Mouse (Mus musculus): ENCODE data around the gene Htatip2. TPM values are rescaled to one million over a fixed set of nuclear protein-coding genes. Genes with fewer than 3 reads are reported as not detected.

Htatip2 gene
- 1 to 10 TPM; 6.4 to 7.6 TPM for total RNA-seq (2021)

DNA sequence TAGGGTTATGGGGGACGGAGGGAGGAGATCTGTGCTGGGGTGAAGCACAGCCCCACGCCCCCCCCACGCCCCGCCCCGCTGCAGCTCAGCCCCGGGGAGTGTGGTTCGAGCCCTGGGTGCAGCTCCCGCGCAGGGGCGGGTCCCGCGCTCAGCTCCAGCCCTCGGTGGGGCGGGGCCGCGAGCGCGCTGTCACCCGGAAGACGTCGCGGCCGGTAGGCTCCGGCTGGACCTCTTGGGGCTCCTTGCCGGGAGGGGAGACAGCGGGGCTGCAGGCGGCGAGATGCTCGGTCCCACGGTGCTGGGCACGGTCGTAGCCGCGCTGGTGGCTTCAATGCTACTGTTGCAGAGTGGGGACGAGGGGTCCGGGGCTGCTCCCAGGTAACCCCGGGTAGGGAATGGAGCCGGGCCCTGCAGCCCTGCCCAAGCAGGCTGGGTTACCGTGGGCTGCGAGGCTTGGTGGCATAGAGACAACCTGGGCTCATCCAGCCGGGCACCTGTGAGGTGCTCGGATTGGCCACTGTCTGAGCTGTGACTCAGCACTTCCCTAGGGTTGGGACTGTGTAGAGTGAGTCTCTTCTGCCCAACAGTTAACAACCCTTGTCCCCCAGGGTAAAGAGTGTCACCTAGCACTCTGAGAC, at the start of gene Htatip2:
Gene Htatip2, plus strand, starts transcription at position 182 of the 638 bp plus-strand sequence.
- DNase-seq = peak; percentile 31 to 51
- intact Hi-C loops (cut with DNase I) = no loop called here

DNA sequence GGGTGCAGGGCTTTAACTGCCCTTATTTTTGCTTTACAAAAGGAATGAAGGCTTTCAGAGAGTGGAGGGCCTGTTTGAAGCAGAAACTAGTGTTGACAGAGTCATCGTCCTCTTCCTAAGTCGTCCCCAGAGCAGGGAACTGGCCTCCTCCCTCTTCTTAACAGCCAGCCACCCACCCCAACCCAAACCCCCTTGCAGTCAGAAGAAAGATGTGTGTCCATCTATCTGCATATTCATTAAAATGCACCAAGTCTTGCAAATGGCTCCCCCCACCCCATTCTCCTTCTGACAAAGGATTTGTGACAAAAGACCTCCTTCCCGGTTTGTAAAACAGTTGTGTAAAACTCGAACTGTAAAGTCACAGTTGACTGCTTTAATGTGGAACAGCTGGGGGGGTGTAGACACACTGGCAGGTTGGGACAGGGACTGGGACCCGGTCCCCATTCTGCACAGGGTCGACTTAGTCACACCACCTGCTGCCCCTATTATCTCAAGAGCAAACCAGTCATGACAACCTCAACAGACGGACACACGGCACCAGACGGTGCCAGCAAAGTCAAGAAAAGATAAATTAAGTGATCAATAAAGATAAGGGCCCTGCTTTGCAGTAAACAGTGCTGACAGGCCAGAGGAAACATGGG, 49.4 kb upstream of the Htatip2 start:
- intact Hi-C loops (cut with DNase I) = no loop called here

DNA sequence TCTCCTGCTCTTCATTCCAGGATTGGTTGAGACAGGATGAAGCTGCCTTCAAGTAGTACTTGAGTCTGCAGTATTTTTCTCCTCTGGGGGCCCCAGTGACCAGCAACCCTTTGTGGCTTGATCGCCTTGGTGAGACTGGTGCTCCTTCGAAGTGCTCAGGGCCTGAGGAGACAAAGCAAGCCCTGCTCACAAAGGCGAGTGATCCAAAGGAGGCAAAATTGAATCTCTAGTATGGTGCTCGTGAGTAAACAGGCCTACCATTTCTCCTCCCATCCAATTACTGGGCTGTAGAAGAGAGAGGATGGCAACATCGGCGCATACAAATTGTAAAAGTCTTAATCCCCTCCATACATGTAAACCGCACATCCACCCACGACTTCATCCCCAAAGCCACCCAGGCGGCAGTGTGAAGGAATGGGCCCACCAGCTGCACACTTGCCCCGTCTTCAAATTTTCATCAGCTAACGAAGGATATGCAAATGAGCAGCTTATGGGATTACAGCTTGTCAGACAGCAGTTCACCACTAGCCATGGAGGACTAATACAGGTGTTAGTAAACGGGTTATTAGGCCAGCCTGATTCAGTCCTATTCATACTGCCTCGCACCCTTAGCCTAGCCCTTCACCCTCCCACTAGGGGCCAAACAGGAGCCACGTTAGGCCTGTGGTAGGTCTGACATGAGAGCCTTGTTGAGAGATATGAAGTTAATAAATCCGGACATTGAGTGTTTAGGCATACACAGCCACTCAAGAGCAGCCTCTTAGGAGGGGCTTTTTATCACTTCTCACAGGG, 40.8 kb upstream of the Htatip2 start:
- intact Hi-C loops (cut with DNase I) = no loop called here
- no peak for DNase-seq

More for the DNA sequence above, 49.4 kb upstream of the Htatip2 start:
- no peak for DNase-seq

DNA sequence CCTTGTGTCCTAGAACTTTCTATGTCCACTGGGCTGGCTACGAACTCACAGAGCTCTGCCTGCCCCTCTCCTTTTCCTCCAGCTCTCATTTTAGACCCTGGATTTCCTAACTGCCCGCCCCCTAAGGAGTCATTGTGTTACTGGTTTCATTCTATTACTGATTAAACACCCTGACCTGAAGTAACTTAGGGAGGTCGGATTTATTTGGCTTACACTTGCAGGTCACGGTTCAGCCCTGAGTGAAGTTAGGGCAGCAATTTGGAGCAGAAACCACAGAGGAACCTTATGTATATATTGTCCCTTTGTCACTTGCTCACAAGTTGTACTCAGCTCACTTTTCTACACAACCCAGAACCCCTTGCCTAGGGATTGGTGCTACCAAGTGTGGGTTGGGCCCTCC, 24.6 kb upstream of the Htatip2 start:
- intact Hi-C loops (cut with DNase I) = no loop called here
- DNase-seq = no peak

DNA sequence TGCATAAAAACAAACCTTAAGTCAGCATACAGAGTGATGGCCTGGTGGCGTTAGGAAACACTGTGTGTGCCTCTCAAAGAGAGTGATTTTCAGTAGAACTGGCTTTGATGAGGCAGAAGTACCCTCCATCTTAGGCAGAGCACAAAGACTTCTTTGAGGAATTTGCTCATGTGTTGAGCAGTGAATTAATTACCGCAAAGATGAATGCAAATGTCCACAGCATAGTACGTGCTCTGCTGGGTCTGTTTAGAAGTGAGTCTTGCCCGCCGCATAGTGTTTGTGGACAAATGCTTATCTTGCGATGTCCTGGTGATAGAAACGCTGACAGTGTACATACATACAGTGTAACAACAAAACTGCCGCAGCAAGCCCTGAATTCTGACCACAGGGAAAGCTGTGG, 19.5 kb upstream of the Htatip2 start:
- no peak for DNase-seq
- intact Hi-C loops (cut with DNase I) = no loop called here

DNA sequence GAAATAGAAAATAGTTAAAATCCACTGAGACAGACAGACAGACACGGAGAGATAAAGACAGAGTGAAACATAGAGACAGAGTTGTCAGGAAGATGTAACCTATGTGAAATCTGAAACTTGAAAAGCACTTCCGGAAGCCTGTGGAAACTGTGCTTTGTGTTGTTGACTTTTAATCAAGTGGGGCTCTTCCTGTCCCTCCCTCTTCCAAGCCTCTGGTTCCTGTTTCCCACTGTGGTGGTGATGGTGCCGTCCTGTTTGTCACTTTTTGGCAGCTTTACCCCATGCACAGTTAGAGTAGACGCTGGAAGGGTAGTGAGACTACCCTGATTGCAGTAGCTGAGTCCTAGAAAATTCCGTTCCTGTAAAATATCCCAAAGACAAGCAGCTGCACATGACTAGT, 17.4 kb upstream of the Htatip2 start:
- intact Hi-C loops (cut with DNase I) = no loop called here
- DNase-seq = peak in 1 of 2 experiments; percentile 11

DNA sequence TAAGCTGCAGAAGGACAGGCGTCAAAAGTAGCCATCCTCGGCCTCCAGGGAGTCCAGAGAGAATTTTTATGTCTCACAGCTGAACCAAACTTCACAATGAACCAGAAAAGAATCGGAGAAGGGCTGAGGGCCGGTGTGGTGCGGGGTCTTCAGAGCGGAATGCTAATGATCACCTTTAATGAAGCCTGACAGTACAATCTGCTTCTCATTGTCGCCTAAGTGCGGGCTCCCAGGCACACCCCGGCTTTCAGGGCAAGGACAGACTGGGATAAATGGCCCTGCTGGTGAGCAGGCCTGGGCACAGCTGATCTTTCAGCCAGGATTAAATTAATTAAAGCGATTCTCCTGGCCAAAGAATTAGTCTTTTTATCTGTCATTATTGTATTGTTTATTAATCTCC, 17.0 kb upstream of the Htatip2 start:
- DNase-seq = no peak
- intact Hi-C loops (cut with DNase I) = no loop called here

DNA sequence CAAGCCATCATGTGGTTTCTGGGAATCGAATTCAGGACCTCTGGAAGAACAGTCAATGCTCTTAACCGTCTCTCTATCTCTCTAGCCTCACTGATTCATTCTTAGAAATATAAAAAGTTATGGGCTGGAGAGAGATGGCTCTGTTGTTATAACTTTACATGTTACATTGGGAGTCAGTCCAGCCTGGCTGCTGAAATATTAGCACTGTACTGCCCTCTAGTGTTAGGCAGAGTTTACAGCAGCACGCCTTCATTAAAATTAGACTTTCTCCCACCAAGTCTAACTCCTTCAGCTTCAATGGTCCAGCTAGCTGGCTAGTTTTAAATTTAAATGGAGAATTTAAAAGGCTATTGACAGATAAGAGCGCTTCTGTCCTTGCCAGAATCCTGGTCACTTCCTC, 7.8 kb upstream of the Htatip2 start:
- intact Hi-C loops (cut with DNase I) = loop anchor here (5.0 kb wide), 1 partner anchor 279 kb away; no protein-coding TSS in a partner anchor
- DNase-seq = peak; percentile 44 to 61

DNA sequence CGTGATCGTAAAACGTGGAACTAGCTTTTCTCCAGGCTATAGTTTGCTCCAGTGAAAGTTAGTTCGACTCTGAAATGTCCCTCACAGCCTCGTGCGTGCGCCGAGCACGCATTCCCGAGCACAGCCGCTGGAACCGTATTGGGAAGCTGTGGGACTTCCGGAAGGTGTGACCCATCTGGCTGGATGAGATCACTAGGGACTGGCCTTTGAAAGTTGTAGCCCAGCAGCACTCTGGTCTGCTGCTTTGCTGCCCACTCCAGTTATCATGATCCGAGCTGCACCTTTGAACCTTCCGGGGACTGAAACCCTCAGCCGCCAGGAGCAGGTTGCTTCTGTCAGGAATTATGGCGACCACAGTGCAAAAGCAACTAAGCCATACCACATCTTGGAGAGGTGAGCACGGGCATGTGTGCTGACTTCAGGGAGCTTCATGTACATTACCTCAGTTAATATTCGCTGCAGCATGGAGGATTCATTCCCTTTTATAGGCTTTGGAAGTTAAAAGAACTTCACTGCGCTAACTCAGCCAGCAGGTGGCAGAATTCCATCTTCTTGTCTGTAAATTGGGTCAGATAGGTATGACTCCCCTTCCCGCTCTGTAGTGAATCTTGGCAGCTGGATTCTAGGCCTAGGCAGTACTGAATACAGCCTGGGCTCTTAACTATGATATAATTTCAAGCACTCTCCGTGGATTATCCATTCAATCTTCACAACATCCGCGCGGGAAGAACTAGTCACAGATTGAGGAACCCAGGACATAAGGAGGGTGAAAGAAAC, 6.0 kb upstream of the Htatip2 start:
- intact Hi-C loops (cut with DNase I) = loop anchor here (5.0 kb wide), 1 partner anchor 281 kb away; no protein-coding TSS in a partner anchor
- peak; percentile 18 to 54 for DNase-seq

DNA sequence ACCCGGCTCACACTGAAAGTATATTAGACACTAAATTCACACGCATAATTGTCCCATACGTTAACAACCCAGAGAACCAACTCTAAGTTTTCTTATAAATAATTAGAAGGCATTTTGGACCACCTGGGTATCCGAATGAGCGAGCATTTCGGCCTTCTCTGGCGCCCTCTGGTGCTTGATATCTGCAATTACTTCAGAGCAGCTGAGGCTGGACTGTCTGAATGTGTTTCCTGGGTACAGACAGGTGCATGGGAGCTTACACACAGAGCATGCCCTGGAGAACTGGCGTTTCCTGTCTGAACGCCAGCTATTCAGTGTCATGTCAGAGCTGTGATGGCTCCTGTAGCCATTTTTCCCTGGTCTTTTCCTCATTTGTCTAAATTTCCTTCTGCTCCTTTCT, 4.1 kb upstream of the Htatip2 start:
- intact Hi-C loops (cut with DNase I) = loop anchor here (1.0 to 5.0 kb wide), 2 partner anchors 138 to 282 kb away; no protein-coding TSS in a partner anchor
- DNase-seq = peak; percentile 59 to 77

DNA sequence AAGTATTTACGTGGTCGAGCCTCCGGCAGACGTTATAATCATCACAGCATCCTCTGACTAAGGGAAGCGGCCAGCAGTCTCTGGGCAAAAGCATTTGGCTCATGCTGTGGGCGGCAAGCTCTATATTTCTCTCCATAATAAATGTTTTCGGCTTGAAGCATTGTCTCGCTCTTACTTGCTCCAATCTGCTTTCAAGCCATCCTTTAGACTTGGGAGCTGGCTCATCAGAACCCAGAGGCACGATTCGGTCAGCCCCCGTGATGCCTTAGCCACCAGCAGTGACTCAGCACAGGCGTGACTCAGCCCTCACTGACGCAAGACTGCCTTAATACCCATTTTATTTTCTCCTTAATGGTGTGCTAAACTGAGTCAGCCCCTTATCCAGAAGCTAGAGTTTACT, 3.7 kb downstream of the Htatip2 start:
- DNase-seq = no peak
- intact Hi-C loops (cut with DNase I) = no loop called here

DNA sequence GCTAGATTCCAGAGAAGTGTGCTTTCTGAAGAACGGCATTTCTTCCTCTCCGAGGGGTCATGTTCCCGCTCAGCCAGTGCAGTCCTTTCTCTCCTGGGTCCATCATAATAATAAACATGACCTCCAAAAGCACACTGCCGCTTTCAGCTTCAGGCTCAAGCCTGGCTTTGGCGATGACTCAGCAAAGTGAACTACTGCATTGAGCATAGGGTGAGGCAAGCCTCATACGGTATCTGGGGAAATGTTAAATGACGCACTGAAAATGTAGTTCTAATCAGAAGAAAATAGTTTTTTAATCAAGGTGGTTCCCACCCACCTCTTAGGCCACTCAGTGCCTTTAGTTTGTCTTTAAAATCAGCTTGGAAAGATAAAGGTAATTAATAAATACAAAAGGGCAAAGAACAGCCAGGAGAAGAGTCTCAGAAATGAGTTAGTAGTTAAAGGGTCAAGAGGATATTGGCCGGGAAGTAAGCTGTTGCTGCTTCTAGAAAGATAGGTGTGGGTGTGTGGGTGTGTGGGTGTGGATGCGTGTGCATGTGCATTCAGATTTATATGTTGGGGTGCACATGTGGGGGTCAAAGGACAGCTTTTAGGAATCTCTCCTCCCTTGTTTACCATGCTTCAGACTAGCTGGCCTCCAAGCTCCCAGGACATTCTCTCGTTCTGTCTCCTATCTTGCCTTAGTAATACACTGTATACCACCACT, 5.2 kb downstream of the Htatip2 start:
- intact Hi-C loops (cut with DNase I) = no loop called here
- DNase-seq = no peak

DNA sequence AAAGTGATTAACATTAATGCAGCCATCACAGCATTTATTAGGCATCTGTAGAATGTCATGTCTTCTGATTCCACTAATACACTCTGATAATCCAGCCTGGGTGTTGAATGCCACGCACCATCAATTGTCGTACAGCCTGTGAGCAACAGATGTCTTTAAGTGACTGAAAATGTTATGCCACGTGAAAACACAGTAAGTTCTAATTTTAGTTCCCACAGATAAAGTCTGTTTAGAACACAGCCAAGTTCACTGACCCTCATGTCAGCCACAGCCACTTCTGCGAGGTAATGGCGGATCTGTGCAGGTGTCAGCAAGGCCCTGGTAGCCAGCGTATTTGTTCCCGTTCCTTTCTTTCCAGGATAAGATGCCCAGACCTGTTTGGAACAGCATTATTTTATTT, 7.3 kb downstream of the Htatip2 start:
- no peak for DNase-seq
- intact Hi-C loops (cut with DNase I) = no loop called here

DNA sequence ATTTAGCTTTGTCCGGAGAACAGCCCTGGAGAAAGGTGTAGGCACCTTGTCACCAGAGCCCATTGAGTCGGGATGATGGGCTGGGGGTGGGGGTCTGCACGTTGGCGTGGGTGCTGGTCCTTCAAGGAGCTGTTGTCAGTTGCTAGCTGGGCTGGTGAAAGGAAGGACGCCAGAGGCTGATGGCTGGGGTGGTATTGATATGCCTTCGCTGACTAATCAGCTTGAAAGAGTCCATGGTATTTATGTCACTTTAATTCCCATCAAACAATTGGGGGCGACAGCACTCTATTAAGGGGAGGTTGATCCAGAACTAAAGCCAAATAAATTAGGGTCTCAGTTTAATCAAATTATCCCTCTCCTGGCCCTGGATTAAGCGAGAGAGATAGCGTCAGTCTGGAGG, 9.6 kb downstream of the Htatip2 start:
- DNase-seq = no peak
- intact Hi-C loops (cut with DNase I) = no loop called here

DNA sequence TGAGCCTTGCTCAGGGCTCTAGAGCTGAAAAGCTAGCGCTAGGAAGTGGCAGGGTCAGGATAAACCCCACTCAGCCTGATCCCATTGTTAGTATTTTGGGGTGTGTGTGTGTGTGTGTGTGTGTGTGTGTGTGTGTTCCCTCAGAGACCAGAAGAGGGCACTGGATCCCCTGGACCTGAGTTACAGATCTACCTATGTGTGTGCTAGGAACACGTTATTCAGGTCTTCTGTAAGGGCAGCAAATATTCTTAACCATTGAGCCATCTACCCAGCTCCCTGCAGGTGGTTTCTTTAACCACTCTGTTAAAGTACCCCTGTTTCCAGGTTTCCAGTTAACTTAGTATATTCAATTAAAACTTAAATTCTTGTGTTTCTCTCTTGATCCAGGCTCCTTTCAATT, 15.5 kb downstream of the Htatip2 start:
- intact Hi-C loops (cut with DNase I) = loop anchor here (10.0 kb wide), 1 partner anchor 1660 kb away; no protein-coding TSS in a partner anchor
- DNase-seq = no peak

DNA sequence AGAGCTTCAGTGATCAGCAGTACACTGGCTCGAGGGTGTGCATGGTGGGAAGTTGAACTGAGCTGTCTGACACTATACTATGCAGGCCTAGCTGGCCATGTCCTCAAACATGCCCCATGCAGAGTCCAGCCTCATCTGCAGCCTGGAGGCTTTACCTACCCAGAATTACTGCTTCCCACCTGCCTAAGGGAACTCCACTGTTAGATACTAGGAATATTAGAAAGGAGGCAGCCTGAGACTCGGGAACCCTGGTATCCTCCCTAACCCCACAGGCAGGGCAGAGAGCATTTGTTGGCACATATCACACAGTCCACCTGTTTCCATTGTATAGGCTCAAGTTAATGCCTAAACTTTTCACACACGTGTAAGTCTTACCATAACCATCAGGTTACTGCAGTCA, 18.7 kb downstream of the Htatip2 start:
- DNase-seq = no peak
- intact Hi-C loops (cut with DNase I) = loop anchor here (10.0 kb wide), 1 partner anchor 1657 kb away; no protein-coding TSS in a partner anchor

DNA sequence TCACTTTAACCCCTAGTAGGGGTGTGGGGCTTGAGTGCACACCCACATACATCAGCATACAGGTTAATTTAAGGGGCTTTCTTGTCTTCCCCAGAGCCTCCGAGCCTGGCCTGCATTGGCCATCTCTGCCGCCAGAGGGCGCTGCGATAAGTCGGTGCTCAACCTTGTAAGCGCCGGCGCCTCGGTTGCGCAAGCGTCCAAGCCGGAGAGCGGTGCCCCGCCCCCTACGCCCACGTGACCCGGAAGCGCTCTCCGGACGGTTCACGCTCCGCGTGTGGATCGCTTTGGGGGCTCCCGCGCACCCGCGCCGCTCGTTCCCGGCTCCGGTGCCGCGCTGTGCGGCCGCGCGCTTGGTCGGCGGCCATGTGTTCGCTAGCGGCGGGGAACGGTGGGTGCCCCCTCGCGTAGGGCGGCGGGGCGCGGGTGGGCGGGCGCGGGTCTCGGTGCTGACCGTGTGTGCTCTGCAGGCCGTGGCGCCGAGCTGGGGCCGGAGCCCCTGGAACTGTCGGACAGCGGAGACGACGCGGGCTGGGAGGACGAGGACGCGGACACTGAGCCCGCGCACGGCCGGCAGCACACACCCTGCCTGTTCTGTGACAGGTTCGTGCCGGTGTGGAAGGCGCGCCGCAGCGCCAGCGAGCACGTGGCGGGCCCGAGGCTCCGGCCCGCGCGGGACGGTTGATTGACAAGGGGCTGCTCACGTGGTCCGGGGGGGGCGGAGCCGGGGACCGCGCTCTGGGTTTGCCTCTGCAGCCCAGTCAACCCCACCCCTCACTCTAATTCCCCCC, 19.4 kb downstream of the Htatip2 start, which contains the start of gene Prmt3:
Gene Prmt3, plus strand, starts transcription at position 233 of the 788 bp plus-strand sequence.
- DNase-seq = peak; percentile 97 to 98
- intact Hi-C loops (cut with DNase I) = loop anchor here (1.0 to 10.0 kb wide), 2 partner anchors 145 to 1656 kb away; no protein-coding TSS in a partner anchor

DNA sequence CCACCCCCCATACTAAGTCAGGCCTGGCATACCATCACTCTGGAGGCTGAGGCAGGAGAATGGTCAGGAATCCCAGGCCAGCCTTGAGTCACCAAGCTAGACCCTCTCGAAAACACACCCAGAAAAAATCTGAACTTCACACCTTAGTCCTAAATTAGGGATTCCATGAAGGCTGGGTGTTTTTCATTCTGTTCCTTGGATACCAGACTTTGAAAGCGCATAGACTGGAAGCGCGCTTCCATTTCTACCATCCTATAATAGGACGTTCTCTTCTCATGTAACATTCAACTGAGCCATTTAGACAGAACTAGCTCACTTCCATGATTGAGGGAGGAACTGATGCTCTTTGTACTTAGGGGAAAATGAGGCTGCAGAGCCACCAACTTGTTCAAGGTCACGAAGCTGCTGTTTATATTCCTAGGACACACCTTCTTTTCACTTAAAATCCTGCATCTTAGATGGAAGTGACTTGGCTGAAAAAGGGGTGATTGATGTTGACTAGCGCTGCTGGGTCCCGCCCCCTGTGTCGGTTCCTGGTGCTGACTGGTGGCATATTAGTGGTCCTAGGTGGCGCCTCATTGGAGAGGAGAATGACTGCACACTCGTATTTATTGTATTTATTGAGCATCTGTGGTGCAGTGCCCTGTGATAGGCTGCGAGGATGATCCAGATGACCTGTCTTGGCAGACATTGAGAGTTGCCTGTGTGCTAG, 20.1 kb downstream of the Htatip2 start:
- intact Hi-C loops (cut with DNase I) = loop anchor here (1.0 to 10.0 kb wide), 2 partner anchors 144 to 1656 kb away; no protein-coding TSS in a partner anchor
- DNase-seq = no peak
